Mouse (Mus musculus) monocyte, adult 5-6 weeks (primary cell): ENCODE data around the gene Id3. TPM values are rescaled to one million over a fixed set of nuclear protein-coding genes. Genes with fewer than 3 reads are reported as not detected.

ENCODE experiments used
- ATAC-seq: fragments of 153-309, 156-312 bp; replicated peaks from 2 replicates; pipeline ENCODE4 v1.8.0; 2017; ENCODE audit warnings: mild to moderate bottlenecking; ENCODE audit not compliant: low TSS enrichment, insufficient number of reproducible peaks, severe bottlenecking, poor library complexity, low FRiP score
- total RNA-seq: library from RNA; stranded (forward); fragments of 200-1000, 200-491, 200-594 nt; gene quantifications from 3 replicates; pipeline ENCODE4 v1.2.3, GENCODE M21; 2017

Gene Id3
- total RNA-seq, 1 experiment from 2014 or later: 8.5 TPM

GRCm38 (mm10) chr4:136193571-136193970, 50.3 kb downstream of the Id3 start:
- no peak for ATAC-seq

GRCm38 (mm10) chr4:136195029-136195428, 51.7 kb downstream of the Id3 start:
- ATAC-seq: no peak

Other genes with a start within 250 kb of the Id3 start
- 12.0 to 23.7 TPM (median 19.9 TPM) in 3 replicates for gene Cnr2, start 248.1 kb upstream of the Id3 start, total RNA-seq
- gene Fuca1, start 222.8 kb upstream of the Id3 start, total RNA-seq: 180 to 259 TPM (median 226 TPM) in 3 replicates
- 56.8 to 67.9 TPM (median 60.9 TPM) in 3 replicates for gene Hmgcl, start 197.0 kb upstream of the Id3 start, total RNA-seq
- 1.5 to 3.7 TPM (median 2.7 TPM) in 3 replicates for gene Gale, start 179.8 kb upstream of the Id3 start, total RNA-seq
- gene Lypla2, start 170.9 kb upstream of the Id3 start, total RNA-seq: 28.2 to 39.4 TPM (median 36.0 TPM) in 3 replicates
- gene Pithd1, start 156.2 kb upstream of the Id3 start, total RNA-seq: 33.5 to 49.4 TPM (median 35.4 TPM) in 3 replicates
- 58.0 to 71.9 TPM (median 68.5 TPM) in 3 replicates for gene Eloa, start 121.7 kb upstream of the Id3 start, total RNA-seq
- gene Rpl11, start 90.1 kb upstream of the Id3 start, total RNA-seq: 392 to 636 TPM (median 589 TPM) in 3 replicates
- gene E2f2, start 28.9 kb downstream of the Id3 start, total RNA-seq: 18.1 to 19.7 TPM (median 18.4 TPM) in 3 replicates
- gene Asap3, start 62.9 kb downstream of the Id3 start, total RNA-seq: not detected in 3 replicates
- gene Tcea3, start 104.2 kb downstream of the Id3 start, total RNA-seq: 20.6 to 37.7 TPM (median 29.0 TPM) in 3 replicates
- gene Zfp46, start 141.2 kb downstream of the Id3 start, total RNA-seq: 5.8 to 10.2 TPM (median 5.9 TPM) in 3 replicates
- gene Hnrnpr, start 167.4 kb downstream of the Id3 start, total RNA-seq: 208 to 281 TPM (median 261 TPM) in 3 replicates